In genomic region chr7:64847366-64847899, GRCm38 (mm10) we compare ENCODE assay signal across 27 mouse cellular contexts.
"Had no signal": no experiment of that assay in that cellular context is flagged by ENCODE, and none has a peak within 500 bp of the region (broad histone marks: within the 10 kb centered on the region; RNA-seq: fewer than 3 reads in every experiment).

No protein-coding gene starts in this region.

- ATAC-seq: hindbrain, embryonic 16.5 days; inflammation-experienced regulatory T-cells, adult 6 months; intestine, embryonic 15.5 days; intestine, postnatal 0 days had no signal

- H3K4me3 ChIP-seq: gastrocnemius, adult 2 months; heart, embryonic 10.5 days; heart, embryonic 12.5 days; hindbrain, embryonic 10.5 days; hindbrain, embryonic 12.5 days; intestine, embryonic 15.5 days; layer of hippocampus, adult 2 months; left cerebral cortex, adult 2 months; limb, embryonic 10.5 days; limb, embryonic 12.5 days; liver, embryonic 13.5 days; liver, embryonic 15.5 days had no signal

- DNase-seq: gastrocnemius, adult 2 months; gastrocnemius, postnatal 10 days; gastrocnemius, postnatal 25 days; heart, postnatal 10 days; heart, postnatal 4 days; kidney, adult 18-20 months; kidney, adult 8-10 months; kidney, postnatal 10 days; kidney, postnatal 25 days; kidney, postnatal 4 days; liver; liver, embryonic 13.5 days had no signal

- H3K9ac ChIP-seq: heart, embryonic 12.5 days; hindbrain, embryonic 12.5 days; hindbrain, embryonic 14.5 days; intestine, embryonic 15.5 days; limb, embryonic 12.5 days; liver, embryonic 13.5 days; liver, embryonic 15.5 days had no signal

- H3K27ac ChIP-seq: gastrocnemius, adult 2 months; heart, embryonic 10.5 days; hindbrain, embryonic 10.5 days; hindbrain, embryonic 12.5 days; hindbrain, embryonic 14.5 days; intestine, embryonic 15.5 days; layer of hippocampus, adult 2 months; left cerebral cortex, adult 2 months; limb, embryonic 10.5 days; limb, embryonic 12.5 days; liver, embryonic 13.5 days; liver, embryonic 15.5 days had no signal

- H3K36me3 ChIP-seq: heart, embryonic 10.5 days; heart, embryonic 12.5 days; hindbrain, embryonic 10.5 days; hindbrain, embryonic 12.5 days; intestine, embryonic 15.5 days; limb, embryonic 10.5 days; limb, embryonic 12.5 days; liver, embryonic 13.5 days; liver, embryonic 15.5 days had no signal

- H3K4me2 ChIP-seq: heart, embryonic 12.5 days; hindbrain, embryonic 12.5 days; hindbrain, embryonic 14.5 days; intestine, embryonic 15.5 days; limb, embryonic 12.5 days; liver, embryonic 11.5 days; liver, embryonic 13.5 days; liver, embryonic 15.5 days had no signal

- H3K27me3 ChIP-seq: heart, embryonic 12.5 days; hindbrain, embryonic 12.5 days; intestine, embryonic 15.5 days; limb, embryonic 12.5 days; liver, embryonic 13.5 days; liver, embryonic 15.5 days had no signal

- H3K9me3 ChIP-seq: heart, embryonic 10.5 days; heart, embryonic 12.5 days; hindbrain, embryonic 10.5 days; hindbrain, embryonic 12.5 days; intestine, embryonic 15.5 days; limb, embryonic 10.5 days; limb, embryonic 12.5 days; liver, embryonic 13.5 days; liver, embryonic 15.5 days had no signal

- H3K4me1 ChIP-seq: heart, embryonic 10.5 days; heart, embryonic 12.5 days; hindbrain, embryonic 10.5 days; hindbrain, embryonic 12.5 days; intestine, embryonic 15.5 days; limb, embryonic 10.5 days; limb, embryonic 12.5 days; liver, embryonic 13.5 days; liver, embryonic 15.5 days had no signal
